Mouse (Mus musculus): ENCODE data around the gene Snrpf.

- TF ChIP-seq CTCF (IDR thresholded peaks at IDR 0.05; ENCODE audit: low read depth, low read length) (no peak), TAL1 (conservative IDR thresholded peaks at IDR 0.05; ENCODE audit: low read depth, low read length) (no peak), GATA1 (IDR thresholded peaks at IDR 0.05; ENCODE audit: borderline replicate concordance, low read length) (no peak)
These were observed 13.5 kb downstream of the Snrpf start for GRCm38 (mm10) chr10:93575960-93576359.

Data from G1E (cell line).